Comparison of ENCODE assay signal across 7 mouse cellular contexts in the genomic region with DNA sequence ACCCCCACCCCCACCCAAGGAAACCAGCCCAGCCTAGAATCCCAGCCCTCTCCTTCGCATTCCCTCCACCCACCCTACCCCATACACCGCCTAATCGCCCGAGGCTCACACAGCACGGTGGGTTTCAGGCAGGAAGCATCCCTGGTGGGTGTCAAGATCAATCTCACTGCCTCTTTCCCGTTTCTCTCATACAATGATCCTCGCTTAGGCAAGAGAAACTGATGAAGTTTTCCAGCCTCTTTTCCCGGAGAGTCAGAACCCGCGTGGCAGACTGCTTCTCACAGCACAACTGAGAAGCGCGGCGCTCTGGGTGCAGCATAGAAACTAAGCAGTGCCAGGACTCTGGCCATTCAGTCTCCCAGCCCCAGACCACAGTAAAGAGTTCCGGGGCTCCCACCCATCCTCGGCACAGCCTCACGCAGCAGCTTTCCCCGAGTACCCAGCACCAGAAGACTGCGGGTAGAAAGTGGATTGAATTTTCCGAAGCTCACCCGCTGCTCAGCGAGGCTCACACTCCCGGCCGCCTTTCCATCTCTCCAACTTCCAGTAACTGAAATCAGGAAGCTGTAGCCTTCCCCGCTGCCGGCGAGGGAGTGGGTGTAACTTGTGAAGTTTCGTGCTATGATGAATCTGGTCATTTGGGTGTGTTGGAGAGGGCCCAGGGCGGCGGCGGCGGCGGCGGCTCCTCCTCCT.
A peak's percentile ranks its signal among the peaks of the same experiment; 100 is the strongest.
DNase-seq lines count a peak whose midpoint lies in the region; ATAC-seq and TF ChIP-seq lines count a peak whose summit lies in the region.

No protein-coding gene starts in this region.

- H3K79me2 ChIP-seq in macrophage (ENCODE audit: inconsistent target) = peaks cover 30% of the 10 kb centered on the region

- intact Hi-C loops in gastrocnemius, adult 2 months (cut with DNase I) = no loop called here

- peaks cover 37% of the 10 kb centered on the region for H3K4me1 ChIP-seq in hindbrain, embryonic 13.5 days (replicated peaks)

- peaks cover 13% of the 10 kb centered on the region for H3K27me3 ChIP-seq in hindbrain, embryonic 13.5 days

- peak overlapping the region; percentile 63 for H3K27ac ChIP-seq in gastrocnemius, adult 2 months
- H3K27ac ChIP-seq in hindbrain, embryonic 13.5 days = 0 out of 2 replicates have a peak overlapping the region, but pooled peaks have one; percentile 1
- H3K27ac ChIP-seq in macrophage = peak overlapping the region; percentile 46

- DNase-seq in adrenal gland, adult 2 months = peak; percentile 56
- DNase-seq in cerebellum, postnatal 14 days = peak; percentile 60 to 74
- peak; percentile 77 for DNase-seq in gastrocnemius, adult 2 months
- peak; percentile 49 to 74 for DNase-seq in left cerebral cortex, adult 8-10 months (ENCODE audit: low spot score in 2 of 2)
- DNase-seq in right cerebral cortex, postnatal 10 days (ENCODE audit: low spot score in 2 of 2) = peak; percentile 79 to 80

- peak overlapping the region; percentile 70 for H3K4me3 ChIP-seq in gastrocnemius, adult 2 months
- H3K4me3 ChIP-seq in hindbrain, embryonic 13.5 days = peak overlapping the region; percentile 39
- H3K4me3 ChIP-seq in macrophage (ENCODE audit: inconsistent target) = peak overlapping the region; percentile 58

- peaks cover 5% of the 10 kb centered on the region; the same call in 1 of the 2 replicates for H3K9me3 ChIP-seq in hindbrain, embryonic 13.5 days

- H3K36me3 ChIP-seq in hindbrain, embryonic 13.5 days = peaks cover 4% of the 10 kb centered on the region; the same call in 1 of the 2 replicates
- H3K36me3 ChIP-seq in macrophage (ENCODE audit: inconsistent target) = no peaks in the 10 kb centered on the region

- peak overlapping the region; percentile 70 for H3K4me2 ChIP-seq in hindbrain, embryonic 13.5 days

- under 1% methylated on average over 31 of the region's 33 CpGs for WGBS in hindbrain, embryonic 13.5 days
- WGBS in macrophage (ENCODE audit: missing documents) = 2% methylated on average over 25 of the region's 33 CpGs

- H3K9ac ChIP-seq in hindbrain, embryonic 13.5 days = peak overlapping the region; percentile 65

- peak; percentile 71; the same call in 1 of the 2 replicates for ATAC-seq in hindbrain, embryonic 13.5 days (ENCODE audit: low FRiP score)

- no peak for TF ChIP-seq CTCF in gastrocnemius, adult 2 months (IDR thresholded peaks at IDR 0.05)

Comparison
In these comparisons a context has a peak if more than half of its experiments do, and no peak if none do; other contexts are left out.
1. Peak in every context shown above with its lines: DNase-seq, ATAC-seq, H3K4me3 ChIP-seq and H3K27ac ChIP-seq.
2. H3K27ac ChIP-seq: peak in every context shown above with its lines; median percentile 63 in gastrocnemius, adult 2 months; 46 in macrophage; 1 in hindbrain, embryonic 13.5 days.